Mouse (Mus musculus) cerebellum, postnatal 25 days (tissue): ENCODE measurements at regions not wholly inside any gene's neighbourhood (a gene's known extent, or its start where the extent isn't known, plus 50 kb on each side); places are given as distances from the start of the nearest gene placed in this dataset.

Experiments used
- DNase-seq, 2 experiments: peaks; one replicate each; pipeline ENCODE4 v3.0.0; 2021; ENCODE audit warnings: mixed read lengths in 2 of 2

DNA sequence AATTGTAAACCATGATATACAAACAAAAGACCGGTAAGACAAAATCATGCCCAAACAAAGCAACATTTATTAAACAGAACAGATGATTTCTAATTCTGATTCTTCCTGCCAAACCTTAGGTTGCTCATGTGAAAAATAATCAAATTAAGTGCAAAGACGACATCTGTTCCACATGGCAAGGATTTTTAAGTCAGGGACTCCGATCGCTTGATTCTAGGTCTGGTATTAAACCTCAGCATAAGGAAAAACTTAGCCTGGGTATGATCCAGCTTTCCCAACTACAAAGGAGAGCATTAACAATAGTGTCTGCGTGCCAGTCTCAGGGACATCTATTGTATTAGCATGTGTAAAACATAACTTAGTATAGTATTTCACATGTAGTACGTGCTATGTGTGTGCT, 181.8 kb upstream of the Rnpc3 start:
- DNase-seq: no peak

DNA sequence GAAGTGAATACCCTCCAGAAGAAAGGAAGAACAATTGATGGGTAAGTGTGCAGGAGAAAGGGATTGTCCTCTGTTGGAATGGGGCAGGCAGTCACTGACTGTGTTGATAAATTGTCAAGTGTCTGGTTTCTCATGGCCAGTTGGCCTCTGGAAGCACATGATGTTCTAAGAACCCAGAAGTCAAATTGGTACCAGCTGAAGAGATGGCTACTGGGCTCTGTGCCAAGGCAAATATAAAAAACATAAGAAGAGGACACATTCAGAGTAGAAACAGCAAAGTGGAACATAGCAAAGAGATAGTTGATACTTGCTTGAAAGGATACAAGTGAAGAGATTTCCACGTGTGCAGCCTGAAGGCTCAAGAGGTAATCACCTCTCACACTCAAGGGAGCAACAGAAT, 170.9 kb upstream of the Col11a1 start:
- no peak for DNase-seq

GRCm38 (mm10) chr3:113860005-113860404, 170.3 kb upstream of the Col11a1 start:
- DNase-seq: no peak

DNA sequence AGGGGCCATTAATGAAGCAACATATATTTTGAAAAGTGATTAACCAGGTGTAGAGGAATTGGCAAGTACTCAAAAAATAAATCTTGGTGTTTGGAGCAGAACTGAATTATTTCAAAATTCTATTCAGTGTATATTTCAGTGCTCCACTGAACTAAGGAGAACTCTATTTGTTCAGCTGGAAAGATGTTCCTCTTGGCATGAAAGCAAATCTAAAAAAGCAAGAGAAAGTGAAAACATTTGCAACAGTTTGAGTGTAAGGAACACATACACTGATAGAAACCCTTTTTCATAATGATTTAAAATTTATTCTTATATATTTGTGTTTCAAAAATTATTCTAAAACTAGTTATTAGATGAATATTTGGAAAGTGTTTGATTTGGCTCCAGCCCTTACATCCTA, 169.9 kb upstream of the Col11a1 start:
- no peak for DNase-seq

DNA sequence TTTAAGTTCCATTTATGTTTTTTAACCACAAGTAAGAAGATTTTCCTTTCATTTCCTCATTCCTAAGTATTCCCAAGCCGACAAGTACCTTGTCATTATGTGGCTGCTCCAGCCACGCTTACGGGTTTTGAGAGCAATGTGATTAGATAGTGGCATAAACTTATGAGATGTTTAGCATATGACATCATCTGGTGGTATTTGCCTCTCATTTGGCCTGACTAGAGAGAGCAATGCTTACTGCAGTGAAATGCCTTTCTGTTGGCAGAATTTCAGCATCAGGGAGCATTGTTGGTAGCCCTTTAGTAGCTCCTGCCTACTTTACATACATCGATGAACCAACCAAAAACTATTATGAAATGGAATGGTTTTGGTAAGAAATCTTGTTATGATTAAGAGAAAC, 157.1 kb upstream of the Col11a1 start:
- no peak for DNase-seq

DNA sequence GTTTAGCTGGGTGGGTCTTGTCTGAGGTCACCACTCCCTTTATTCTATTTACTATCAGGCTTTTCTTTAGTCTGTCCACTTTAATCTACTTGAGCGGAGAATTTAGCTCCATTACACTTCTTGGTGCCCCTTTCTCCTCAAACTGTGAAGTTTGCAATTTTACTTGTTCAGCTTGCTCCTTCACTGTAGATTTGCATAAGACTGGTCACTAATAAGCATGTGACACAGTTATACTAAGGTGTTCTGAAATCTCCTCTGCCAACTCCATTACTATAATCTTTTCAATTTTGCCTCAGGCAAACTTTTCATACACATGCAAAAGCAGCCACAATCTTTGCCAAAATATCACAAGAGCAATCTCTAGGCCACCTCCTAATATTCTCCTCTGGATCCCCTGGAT, 125.2 kb upstream of the Col11a1 start:
- no peak for DNase-seq

DNA sequence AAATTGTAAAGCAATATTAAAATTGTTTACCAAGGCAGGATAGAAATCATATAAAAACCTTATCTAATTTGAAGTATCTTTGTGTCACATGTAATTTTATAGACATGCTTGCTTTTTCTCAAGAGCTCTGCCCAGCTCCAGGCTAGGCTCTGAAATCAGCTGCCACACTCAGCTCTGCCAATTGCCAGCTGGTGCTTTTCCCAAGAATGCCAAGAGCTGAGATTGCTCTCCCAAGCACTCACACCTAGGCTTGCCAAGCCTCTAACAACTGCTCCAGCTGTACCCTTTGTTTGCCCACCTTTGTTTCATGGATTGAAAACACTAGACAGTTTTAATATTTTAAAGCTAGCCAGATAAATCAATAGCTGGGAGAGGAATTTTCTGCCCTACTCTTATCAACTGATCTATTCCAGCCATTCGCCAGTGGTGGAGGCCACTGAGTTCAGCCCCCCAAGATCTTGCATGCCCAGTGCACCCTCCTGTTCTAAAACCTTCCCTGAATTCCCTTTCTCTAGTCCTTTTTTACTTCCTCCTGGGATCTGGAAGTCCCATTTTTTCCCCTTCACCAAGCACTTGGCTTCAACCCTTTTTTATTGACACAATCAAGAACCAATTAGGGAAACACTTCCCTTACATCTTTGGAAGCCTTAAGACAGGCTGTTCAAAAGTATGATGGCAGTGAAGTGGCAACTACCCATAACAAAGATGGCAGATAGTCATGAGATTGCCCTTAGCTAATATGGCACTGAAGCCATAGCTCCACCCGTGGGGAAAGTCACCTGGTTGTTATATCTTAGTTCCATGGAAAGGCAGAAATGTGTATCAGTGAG, 110.8 kb upstream of the Col11a1 start:
- peak in 1 of 2 experiments; percentile 20 for DNase-seq

DNA sequence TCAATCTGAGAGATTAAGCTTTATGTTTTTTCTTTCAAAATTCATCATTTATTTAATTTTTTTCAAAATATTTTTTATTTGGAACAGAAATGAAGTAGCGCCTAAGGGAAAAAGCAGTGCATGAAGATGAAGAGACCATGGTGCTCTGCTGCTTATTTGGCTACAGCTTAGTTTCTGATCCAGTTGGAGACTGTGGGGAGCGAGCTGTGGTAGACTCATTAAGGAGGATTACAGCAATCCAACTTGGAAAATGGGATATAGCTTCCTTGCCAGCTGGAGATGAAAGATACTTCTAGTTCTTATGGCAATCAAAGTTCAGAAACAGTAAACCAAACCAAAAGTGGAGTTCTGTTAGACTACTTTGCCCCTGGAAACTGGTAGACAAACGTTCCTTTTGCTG, 98.8 kb upstream of the Col11a1 start:
- no peak for DNase-seq

DNA sequence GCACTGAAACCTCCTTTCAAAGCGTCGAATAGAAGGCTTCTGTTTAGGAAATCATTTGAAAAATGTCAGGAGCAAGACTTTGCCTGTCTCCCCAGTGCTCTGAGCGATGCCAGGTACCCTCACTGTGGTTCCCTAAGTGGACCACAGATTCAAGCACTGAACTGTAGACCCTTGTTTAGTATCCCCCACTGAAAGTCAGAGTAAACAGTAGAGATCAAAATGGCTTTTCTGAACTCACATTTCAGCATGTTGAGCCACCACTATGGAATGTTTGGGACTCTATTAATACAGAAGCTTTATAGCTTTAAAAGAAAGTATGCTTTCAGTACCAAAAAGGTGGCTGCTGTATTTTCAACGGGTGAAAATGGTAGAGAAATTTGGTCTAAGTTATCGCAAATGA, 79.8 kb upstream of the Col11a1 start:
- no peak for DNase-seq

DNA sequence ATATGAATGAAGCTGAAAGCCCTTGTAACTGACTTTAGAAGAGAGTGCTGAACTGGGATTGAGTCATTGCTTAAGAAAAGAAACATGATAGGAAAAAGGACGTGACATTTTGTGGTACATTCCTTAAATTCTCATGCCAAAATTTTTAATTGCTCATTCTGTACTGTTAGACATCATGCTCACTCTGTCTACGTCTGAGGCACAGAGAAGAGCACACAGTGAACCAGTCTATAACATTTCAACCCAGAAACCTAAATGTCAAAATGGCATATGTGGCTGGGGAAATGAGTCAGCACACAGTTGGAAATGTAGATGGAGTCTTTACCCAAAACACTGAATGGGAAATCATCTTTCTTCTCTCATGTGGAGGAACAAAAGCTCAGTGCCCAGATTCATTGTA, 77.9 kb upstream of the Col11a1 start:
- DNase-seq: no peak

GRCm38 (mm10) chr3:113953113-113953512, 77.2 kb upstream of the Col11a1 start:
- DNase-seq: no peak

DNA sequence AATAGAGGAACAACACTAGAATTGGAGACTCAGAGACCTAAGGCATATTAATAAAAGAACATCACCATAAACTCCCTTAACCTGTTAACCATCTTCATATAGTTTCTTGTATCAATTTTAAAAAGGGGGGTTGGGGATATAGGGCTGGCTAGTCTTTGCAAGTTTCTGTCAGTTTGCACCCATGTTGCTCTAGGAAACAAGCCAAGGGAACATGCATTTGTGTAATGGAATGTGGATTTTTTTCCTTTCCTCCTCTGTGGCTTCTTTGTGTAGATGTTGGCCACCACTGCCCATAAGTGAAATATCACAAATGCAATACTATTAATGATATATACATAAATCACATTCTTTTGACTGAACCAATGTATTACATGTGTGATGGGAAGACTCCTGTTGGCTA, 75.9 kb upstream of the Col11a1 start:
- DNase-seq: no peak

GRCm38 (mm10) chr3:113960080-113960479, 70.3 kb upstream of the Col11a1 start:
- no peak for DNase-seq
